Mouse (Mus musculus) adrenal gland, postnatal 25 days (tissue): ENCODE data around the gene Fchsd2. TPM values are rescaled to one million over a fixed set of nuclear protein-coding genes. Genes with fewer than 3 reads are reported as not detected.

ENCODE experiments used
- DNase-seq: peaks from one replicate; pipeline ENCODE4 v3.0.0; 2021; ENCODE audit warnings: mixed read lengths
- total RNA-seq: library from RNA; stranded (reverse); gene quantifications from 2 replicates; pipeline ENCODE4 v1.2.3, GENCODE M21; 2021

Gene Fchsd2
- total RNA-seq, 1 experiment from 2014 or later = 31.9 TPM

- DNase-seq = no peak
Measured at GRCm38 (mm10) chr7:101210826-101211225, 118.2 kb downstream of the Fchsd2 start.

DNA sequence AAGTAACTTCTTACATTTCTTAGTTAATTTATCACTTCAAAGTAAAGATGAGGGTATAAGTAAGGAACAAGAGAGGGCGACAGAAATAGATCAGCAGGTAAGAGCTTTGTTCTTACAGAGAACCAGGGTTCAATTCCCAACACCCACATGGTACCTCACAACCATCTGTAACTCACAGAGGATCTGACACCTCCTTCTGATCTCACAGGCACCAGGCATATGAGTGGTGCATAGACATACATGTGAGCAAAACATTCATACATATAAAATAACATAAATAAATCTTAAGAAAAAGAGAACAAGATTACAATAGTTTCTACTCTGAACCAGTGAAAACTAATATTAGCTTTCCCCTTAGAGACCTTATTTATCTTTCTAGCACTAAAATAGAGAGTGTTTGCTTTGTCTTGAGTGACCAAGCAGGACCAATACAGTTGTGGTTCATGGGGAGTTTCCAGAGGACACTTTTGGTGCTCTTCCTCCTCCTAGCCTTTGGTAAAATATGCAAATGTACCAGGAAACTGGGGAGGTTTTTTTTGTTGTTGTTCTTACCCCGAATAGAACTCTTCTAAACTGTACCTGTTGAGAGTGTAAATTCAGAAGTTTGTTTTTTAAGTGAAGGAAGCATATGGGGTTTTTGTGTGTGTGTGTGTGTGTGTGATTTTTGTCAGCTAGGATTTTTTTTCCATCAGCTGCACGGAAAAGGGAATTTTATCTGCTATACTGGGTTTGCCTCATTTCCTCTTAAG lies 121.0 kb downstream of the Fchsd2 start:
- DNase-seq = no peak

DNA sequence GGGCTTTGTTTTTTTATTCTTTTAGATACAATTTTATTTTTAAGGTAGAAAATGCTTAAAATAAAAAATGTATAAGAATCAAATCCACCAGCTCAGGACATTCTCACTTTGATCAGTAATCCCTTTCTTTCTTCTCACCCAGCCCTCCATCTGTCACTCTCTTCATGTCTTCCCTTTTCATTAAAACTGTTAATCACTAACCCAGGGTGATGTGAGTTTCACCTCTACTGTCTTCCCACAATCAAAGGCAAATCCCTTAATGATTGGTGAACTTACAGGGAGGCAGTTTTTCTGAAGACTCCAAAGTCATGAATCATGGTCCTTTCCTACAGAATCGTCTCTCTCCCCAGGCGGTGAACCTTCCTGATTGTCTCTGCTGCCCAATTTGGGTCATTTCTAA lies 124.1 kb downstream of the Fchsd2 start:
- DNase-seq = no peak

DNA sequence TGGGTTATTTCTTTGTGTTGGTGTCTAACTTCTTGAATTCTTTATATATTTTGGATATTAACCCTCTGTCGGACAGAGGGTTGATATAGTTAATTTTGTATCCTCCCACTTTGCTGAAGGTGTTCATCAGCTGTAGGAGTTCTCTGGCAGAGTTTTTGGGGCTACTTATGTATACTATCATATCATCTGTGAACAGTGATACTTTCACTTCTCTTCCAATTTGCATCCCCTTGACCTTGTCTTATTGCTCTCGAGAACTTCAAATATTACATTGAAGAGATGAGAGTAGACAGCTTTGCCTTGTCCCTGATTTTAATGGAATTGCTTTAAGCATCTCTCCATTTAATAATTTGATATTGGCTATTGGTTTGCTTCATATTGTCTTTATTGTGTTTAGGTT lies 130.8 kb downstream of the Fchsd2 start:
- no peak for DNase-seq

DNA sequence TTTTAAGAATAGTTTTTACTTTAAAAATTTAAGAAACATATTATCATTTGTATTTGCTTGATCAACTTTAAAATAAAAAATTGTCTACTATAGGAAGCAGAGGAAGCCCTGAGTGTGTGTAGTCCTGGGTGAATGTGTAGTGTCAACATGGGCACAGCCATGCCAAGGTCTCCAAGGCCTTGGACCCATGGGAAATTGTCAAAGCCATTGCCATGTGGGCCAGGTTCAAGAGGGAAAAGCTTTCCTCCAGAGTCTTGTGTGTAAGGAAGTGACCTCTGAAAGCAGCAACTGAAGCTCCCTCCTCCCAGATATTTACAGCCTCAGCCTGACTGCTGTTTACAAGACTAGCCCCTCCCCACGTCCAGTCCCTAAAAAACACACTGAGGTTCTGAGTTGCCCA lies 136.7 kb downstream of the Fchsd2 start:
- peak; percentile 2 for DNase-seq

DNA sequence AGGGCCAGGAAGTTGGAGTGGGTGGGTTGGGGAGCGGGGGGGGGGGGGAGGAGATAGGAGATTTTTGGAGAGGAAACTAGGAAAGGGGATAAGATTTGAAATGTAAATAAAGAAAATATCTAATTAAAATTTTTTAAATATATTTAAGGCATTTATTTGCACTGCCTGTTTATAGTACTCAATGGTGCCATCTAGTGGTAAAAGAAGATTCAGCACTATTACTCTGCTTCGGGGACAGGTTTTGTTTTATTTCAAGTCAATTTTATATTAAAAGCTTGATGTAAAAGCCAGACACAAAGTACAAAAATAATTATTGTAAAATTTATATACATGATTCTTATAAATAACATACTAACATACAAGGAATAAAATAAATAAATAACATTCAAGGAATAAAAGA lies 138.8 kb downstream of the Fchsd2 start:
- DNase-seq = no peak

DNA sequence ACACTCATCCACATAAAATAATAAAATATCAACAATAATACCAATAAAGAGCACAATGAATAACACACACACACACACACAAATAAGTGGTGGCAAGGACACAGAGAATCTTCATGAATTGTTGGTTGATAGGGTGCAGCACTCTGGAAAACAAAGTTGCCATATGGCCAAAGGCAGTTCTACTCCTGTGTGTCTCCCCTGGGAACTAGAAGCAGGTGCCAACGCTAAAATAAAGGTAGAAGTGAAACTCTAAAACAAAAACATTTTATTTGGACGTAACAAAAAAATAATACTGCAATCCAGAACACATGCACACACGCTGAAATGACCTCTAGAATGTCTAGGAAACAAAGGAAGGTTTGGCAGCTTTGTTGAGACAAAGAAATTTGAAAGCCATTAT lies 140.1 kb downstream of the Fchsd2 start:
- no peak for DNase-seq

DNA sequence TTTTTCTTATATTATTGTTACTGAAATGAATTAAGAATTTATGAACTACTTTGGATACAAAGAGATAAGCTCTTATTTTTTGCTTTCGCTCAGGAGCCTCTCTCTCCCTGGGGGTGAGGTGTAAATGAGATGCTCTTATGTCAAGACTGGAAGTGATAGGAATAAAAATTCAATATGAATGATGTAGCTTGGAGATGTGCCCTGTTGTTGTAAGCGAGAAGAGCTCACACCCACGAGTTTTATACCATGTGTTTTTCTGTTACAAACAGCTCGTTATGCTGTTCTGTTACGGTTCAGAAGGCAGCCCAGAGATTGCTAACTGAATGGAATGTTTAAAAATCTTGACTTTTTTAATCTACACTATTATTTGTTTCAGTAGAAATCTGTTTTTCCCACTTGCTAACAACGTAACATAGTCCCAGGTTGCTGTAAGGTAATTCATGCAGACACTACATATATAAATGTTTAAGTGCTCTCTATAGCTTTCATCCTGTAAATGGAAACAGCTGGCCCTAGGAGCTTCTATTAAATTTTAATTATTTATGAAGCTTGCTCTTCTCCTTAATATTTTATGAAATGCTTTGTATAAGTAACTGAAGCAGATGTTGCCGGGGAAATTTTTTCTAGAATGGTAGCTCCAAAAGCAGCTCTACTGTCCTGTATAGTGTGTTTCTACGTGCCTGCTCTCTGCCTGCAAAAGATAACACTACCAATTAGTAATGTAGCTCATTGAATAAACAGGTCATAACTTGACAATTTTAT lies 144.2 kb downstream of the Fchsd2 start:
- no peak for DNase-seq

GRCm38 (mm10) chr7:101248760-101249159 lies 156.1 kb downstream of the Fchsd2 start:
- no peak for DNase-seq

GRCm38 (mm10) chr7:101249173-101249572 lies 156.5 kb downstream of the Fchsd2 start:
- no peak for DNase-seq

GRCm38 (mm10) chr7:101253071-101253470 lies 160.4 kb downstream of the Fchsd2 start:
- DNase-seq = no peak

- DNase-seq = no peak
Measured at GRCm38 (mm10) chr7:101258482-101258881, 165.8 kb downstream of the Fchsd2 start.

- no peak for DNase-seq
Measured at GRCm38 (mm10) chr7:101261941-101262546, 169.4 kb downstream of the Fchsd2 start.

- DNase-seq = no peak
Measured at GRCm38 (mm10) chr7:101263511-101263910, 170.8 kb downstream of the Fchsd2 start.

DNA sequence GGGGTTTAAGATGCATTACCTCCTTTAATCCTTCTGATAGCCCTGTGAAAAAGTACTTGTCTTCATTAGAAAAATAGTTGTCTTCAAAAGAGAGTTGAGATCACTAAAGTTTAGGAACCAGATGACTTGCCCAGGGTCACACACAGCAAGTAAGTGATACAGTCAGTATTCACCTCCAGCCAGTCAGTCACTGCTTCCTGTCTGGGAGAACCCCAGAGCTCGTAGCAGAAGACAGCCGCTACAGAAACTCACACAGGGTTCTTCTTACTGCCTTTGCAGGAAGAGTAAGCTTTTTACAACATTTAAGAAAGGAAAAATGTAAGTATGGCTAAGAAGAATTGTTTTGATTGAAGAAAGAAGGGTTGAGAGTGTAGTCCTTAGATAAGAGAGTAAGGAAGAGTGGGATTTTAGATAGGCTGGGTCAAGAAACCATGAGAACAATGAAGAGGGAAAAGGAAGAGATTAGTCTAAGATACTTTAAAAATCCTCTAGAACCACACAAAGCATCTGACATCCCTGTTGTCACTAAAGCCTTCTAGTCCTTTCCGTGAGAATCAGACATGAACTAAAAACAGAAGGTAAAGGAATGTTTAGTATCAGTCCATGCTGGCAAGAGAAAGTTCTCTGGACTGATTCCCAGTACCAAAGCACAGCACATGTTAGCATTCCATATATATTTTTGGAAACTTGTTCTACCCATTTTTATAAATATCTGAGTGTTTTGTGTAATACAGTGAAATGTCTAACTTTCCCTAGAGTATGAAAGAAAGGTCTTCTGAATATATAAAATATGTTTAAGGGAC lies 175.0 kb downstream of the Fchsd2 start:
- DNase-seq = no peak

- DNase-seq = no peak
Measured at GRCm38 (mm10) chr7:101271602-101272001, 178.9 kb downstream of the Fchsd2 start.

- DNase-seq = no peak
Measured at GRCm38 (mm10) chr7:101272466-101273160, 179.9 kb downstream of the Fchsd2 start.

GRCm38 (mm10) chr7:101282721-101283120 lies 190.1 kb downstream of the Fchsd2 start:
- DNase-seq = no peak

GRCm38 (mm10) chr7:101284504-101284903 lies 191.8 kb downstream of the Fchsd2 start:
- DNase-seq = no peak

DNA sequence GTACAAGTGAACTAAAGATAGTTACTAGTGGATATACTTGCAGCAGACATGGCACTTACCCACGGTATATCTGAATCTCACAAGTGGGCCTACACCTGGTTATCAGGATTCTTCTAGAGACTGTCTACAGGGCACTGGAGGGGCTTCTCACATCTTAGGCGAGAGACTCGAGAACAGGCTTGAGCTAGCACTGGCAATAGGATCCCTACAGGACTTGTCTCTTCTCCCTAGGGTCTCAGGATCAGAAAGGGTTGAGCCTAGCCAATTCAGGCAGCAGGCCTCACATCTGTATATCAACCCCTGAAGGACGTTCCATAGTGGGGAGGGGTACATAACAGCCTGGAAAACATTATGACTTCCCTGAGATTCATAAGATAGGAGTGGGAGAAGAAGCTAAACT lies 194.2 kb downstream of the Fchsd2 start:
- no peak for DNase-seq

GRCm38 (mm10) chr7:101287820-101288219 lies 195.2 kb downstream of the Fchsd2 start:
- DNase-seq = no peak

DNA sequence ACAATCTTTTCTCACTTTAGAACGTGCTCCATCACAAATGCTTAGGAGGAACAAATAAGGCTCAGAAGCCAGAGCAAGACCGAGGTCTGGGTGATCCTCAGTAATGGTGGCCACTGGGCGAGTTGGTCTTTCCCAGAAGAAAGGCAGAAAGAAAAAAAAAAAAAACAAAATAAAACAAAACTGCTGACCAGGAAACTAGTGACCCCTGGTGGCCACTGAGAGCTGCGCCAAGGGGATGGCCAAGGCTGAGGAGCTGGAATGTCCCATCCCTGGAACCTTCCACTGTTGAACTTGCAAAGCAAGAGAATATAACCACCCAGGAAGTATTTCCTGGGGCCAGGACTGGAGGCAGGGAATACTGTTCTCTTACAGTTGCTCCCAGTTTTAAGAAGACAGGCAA lies 195.8 kb downstream of the Fchsd2 start:
- DNase-seq = peak; percentile 51
